Mouse (Mus musculus) neural tube, embryonic 15.5 days (tissue): ENCODE data around the gene Olfr957. TPM values are rescaled to one million over a fixed set of nuclear protein-coding genes. Genes with fewer than 3 reads are reported as not detected.
A peak's percentile ranks its signal among the peaks of the same experiment; 100 is the strongest.

Source experiments
- ATAC-seq: fragments of 200-750 bp; cut with Nextera tagmentation; 2 replicates; pipeline ENCODE4 v1.8.0; 2017; ENCODE audit warnings: mild to moderate bottlenecking, moderate TSS enrichment, moderate library complexity; ENCODE audit not compliant: low FRiP score
- H3K27ac ChIP-seq: fragments of 300-500 bp; sonication (generic); replicated peaks from 2 replicates; pipeline ENCODE4 v1.5.1; 2015; ENCODE audit warnings: mild to moderate bottlenecking, inconsistent platforms
- H3K27me3 ChIP-seq: fragments of 300-500 bp; sonication (generic); replicated peaks from 2 replicates; pipeline ENCODE4 v1.6.1; 2015; ENCODE audit warnings: inconsistent platforms
- H3K36me3 ChIP-seq: fragments of 300-500 bp; sonication (generic); 2 replicates; pipeline ENCODE4 v1.6.1; 2015; ENCODE audit warnings: inconsistent platforms
- H3K4me1 ChIP-seq: fragments of 300-500 bp; sonication (generic); 2 replicates; pipeline ENCODE4 v1.6.1; 2015; ENCODE audit warnings: inconsistent platforms
- H3K4me2 ChIP-seq: fragments of 300-500 bp; sonication (generic); 2 replicates; pipeline ENCODE4 v1.6.1; 2015; ENCODE audit warnings: inconsistent platforms, mild to moderate bottlenecking, moderate library complexity
- H3K4me3 ChIP-seq: fragments of 300-500 bp; sonication (generic); replicated peaks from 2 replicates; pipeline ENCODE4 v1.5.1; 2015; ENCODE audit warnings: mild to moderate bottlenecking, inconsistent platforms
- H3K9ac ChIP-seq: fragments of 300-500 bp; sonication (generic); replicated peaks from 2 replicates; pipeline ENCODE4 v1.6.1; 2015; ENCODE audit warnings: mild to moderate bottlenecking, inconsistent platforms
- H3K9me3 ChIP-seq: fragments of 300-500 bp; sonication (generic); replicated peaks from 2 replicates; pipeline ENCODE4 v1.6.1; 2016; ENCODE audit warnings: inconsistent platforms
- WGBS: fragments of 180-500 bp; shearing (Covaris S2); methylation state at CpG from one replicate; pipeline ENCODE4 v1.1.7; 2015; ENCODE audit warnings: mixed read lengths; 5-methylcytosine and 5-hydroxymethylcytosine counted together
- polyA plus RNA-seq: library from polyadenylated mRNA; unstranded; fragments of >200 nt; fragmentation: Nextera tagmentation; extraction: Ambion mirVana; gene quantifications from 2 replicates; pipeline ENCODE4 v1.2.1, GENCODE M21; 2015

The Olfr957 gene
- polyA plus RNA-seq = not detected in 2 replicates

DNA sequence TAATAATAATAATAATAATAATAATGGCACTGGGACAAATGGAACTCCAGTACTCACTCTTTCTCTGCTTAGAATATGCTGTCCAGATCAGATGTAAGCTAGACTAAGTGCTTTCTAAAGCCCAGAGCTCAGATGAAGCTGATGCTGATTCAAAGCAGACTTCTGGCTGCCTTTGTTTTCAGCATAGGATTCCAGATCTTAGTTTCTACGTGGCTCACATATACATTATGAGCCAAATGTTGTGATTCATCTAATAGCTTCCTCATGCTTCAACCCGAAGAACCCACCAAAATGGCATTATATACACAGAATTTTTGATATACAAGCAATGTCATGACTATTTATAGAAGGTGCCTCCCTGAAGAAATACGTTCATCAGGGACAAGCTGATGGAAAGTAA, at the start of gene Olfr957:
TSS of gene Olfr957 (minus strand) at position 279 of the 400 bp plus-strand sequence.
- no peaks in the 10 kb centered on the region for H3K36me3 ChIP-seq
- H3K4me3 ChIP-seq = no peak within 1 kb of the TSS
- H3K4me1 ChIP-seq = no peaks in the 10 kb centered on the region
- H3K27me3 ChIP-seq = no peaks in the 10 kb centered on the region
- no peak within 1 kb of the TSS for H3K9ac ChIP-seq
- WGBS = 84% methylated on average over 3 of the region's 3 CpGs
- no peak within 1 kb of the TSS for H3K4me2 ChIP-seq
- no peak within 1 kb of the TSS for H3K27ac ChIP-seq
- no peak for ATAC-seq
- no peaks in the 10 kb centered on the region for H3K9me3 ChIP-seq

DNA sequence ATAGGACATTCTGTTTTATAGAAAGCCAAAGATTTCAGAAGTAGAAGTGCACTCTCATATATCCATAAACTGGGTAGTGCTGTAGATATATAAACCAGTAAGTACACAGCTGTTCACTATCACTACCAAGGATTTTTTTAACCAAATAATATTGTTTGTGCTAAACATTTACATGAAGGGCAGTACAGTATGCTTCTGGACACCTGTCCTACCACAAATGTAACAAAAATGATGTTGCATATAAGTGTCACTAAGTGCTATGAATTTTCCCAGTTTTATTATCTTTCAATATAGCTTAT, 42.7 kb upstream of the Olfr957 start:
- peak overlapping the region; percentile 84 for H3K27ac ChIP-seq
- H3K27me3 ChIP-seq = no peaks in the 10 kb centered on the region
- H3K4me1 ChIP-seq = peaks cover 8% of the 10 kb centered on the region
- no peaks in the 10 kb centered on the region for H3K36me3 ChIP-seq
- H3K4me3 ChIP-seq = no peak overlapping the region
- ATAC-seq = peak; percentile 69
- H3K9me3 ChIP-seq = no peaks in the 10 kb centered on the region
- no peak overlapping the region for H3K9ac ChIP-seq
- H3K4me2 ChIP-seq = no peak overlapping the region

DNA sequence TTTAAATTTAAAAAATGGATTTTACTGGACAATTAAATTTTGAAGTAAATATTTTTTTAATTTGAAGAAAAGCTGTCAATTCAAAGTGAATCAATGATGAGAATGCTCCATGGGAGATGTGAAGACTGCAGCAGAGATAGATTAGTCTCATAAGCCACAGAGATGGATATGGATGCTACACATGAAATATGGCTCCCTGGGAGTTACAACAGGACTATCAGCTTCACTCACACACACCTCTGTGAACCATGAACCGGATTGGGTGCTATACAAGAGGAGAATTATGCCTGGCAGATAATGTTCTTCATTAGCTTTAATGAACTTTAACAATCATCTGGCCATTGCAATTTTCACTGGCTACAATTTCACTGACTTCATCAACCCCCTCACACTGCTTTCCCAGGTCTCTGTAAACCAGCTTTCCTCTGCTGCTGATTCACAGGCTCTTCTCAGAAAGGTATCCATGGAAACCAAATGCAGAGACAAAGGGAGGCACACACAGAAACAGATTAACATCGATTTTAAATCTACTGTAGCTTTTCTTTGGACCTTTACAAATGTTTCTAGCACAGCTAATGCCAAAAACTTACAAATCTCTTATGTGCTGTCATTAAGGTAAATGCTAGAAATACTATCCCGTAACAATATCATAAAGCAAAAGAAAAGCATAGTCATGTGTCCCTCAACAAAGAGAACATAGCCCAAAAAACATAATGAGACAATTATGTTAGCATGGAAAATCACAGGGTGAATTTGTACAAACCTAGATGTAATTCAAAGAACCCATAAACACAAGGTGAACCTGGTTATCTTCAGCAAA, 42.1 kb upstream of the Olfr957 start:
- Histone ChIP-seq H3K4me1 (peaks cover 8% of the 10 kb centered on the region), H3K9me3 (no peaks in the 10 kb centered on the region), H3K9ac (no peak overlapping the region), H3K36me3 (no peaks in the 10 kb centered on the region), H3K4me2 (peak overlapping the region; percentile 9; the same call in 1 of the 2 replicates), H3K27ac (peak overlapping the region; percentile 84), H3K27me3 (no peaks in the 10 kb centered on the region), H3K4me3 (no peak overlapping the region)
- 19% methylated on average over 3 of the region's 3 CpGs for WGBS
- peak; percentile 95 for ATAC-seq

DNA sequence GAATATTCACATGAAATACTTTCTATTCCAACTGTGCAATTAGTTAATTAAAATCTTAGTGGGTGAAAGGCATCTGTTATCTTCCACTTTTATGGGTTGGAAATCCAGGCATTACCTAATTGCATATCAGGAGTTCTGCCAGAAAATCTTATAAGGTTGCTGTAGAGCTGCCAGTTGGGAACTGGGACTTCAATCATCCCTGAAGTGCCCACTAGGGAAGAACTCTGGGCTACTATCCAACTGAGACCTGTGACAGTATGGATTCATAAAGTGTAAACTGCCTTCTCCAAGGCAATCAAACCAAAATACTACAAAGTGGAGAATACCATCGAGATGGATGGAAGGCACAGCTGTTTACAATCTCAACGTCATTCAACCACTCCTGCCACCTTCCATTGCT, 38.3 kb upstream of the Olfr957 start, which contains the start of gene Olfr958:
TSS of gene Olfr958 (minus strand) at position 109 of the 400 bp plus-strand sequence.
- Histone ChIP-seq H3K27ac (no peak within 1 kb of the TSS; the same call in 1 of the 2 replicates), H3K36me3 (no peaks in the 10 kb centered on the region), H3K4me2 (no peak within 1 kb of the TSS), H3K4me3 (no peak within 1 kb of the TSS), H3K9ac (no peak within 1 kb of the TSS), H3K27me3 (no peaks in the 10 kb centered on the region), H3K4me1 (peaks cover 8% of the 10 kb centered on the region), H3K9me3 (no peaks in the 10 kb centered on the region)
- WGBS = 32% methylated on average over 2 of the region's 2 CpGs
- ATAC-seq = no peak

DNA sequence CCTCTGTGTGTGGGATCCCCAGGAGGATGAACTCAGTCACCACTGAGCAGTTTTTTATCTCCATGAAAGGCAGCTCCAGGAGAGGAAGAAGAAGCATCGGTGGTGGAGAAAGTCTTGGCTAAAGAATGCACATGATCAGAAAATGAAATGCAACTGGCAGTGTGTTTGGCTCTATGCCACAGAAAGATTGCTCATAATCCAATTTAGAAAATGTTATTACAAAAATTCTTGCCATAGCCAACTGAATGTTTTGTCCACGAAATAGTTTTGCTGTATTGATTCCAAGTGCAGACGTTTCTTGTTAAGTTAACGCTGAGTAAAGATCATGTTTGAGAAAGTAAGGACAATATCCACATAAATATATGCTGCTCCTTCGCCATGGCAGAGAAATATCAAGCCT, 35.2 kb upstream of the Olfr957 start:
- H3K4me3 ChIP-seq = no peak overlapping the region
- no peaks in the 10 kb centered on the region for H3K9me3 ChIP-seq
- no peaks in the 10 kb centered on the region for H3K4me1 ChIP-seq
- H3K9ac ChIP-seq = no peak overlapping the region
- H3K27me3 ChIP-seq = no peaks in the 10 kb centered on the region
- no peak overlapping the region for H3K4me2 ChIP-seq
- WGBS = 77% methylated on average over 5 of the region's 5 CpGs
- ATAC-seq = no peak
- H3K36me3 ChIP-seq = no peaks in the 10 kb centered on the region
- H3K27ac ChIP-seq = no peak overlapping the region

DNA sequence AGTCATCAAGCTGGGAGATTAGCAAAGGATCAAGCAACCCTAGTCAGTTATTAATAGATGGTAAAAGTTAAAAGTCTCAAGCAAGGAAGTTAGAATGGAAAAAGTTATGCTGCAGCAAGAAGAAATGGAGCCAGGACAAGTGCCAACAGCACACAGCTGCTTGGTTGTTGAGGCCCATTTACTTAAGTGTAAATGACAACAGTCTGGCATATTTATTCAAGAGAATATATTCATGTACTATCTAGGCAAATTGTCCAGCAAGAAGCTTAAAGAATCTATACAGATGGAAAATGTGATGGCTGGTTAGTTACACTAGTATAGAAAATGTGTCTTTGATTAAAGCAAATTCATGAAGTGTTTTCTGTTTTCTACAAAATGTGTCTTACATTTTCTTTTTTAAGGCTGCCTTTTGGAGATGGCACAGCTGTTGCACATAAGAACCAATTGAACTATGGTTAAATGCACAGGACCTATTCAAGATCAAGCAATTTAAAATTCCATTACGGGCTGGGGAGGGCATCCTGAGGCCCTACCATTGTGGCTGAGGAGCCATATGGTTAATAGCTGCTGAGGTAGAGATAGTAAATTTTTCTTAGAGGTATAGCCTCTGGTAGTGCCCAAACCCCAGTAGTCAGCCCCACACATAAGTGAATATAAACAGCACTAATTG, 8.1 kb upstream of the Olfr957 start:
- Histone ChIP-seq H3K9ac (no peak overlapping the region), H3K4me1 (no peaks in the 10 kb centered on the region), H3K4me3 (no peak overlapping the region), H3K36me3 (no peaks in the 10 kb centered on the region), H3K27ac (no peak overlapping the region), H3K9me3 (no peaks in the 10 kb centered on the region), H3K4me2 (no peak overlapping the region), H3K27me3 (no peaks in the 10 kb centered on the region)
- WGBS = 43% methylated on average over 1 of the region's 1 CpGs
- ATAC-seq = no peak

DNA sequence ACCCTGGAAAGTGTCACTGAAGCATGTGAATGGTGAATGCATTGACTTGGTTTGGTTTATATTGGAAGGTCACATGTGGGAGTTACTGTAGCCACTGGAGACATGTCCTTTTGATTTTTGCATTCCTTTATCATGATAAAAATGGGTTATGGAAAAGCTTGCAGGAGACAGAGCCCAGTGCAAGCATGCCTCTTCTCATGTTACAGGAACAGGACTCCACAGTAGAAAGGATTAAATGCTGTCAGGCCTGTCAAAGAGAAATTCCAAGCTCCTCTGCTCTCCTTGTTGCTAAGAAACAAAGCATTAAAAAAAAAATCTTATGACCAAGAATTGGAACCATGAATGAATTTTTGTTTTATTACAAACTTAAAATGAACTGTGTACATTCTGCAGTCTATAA, 3.0 kb upstream of the Olfr957 start:
- H3K9me3 ChIP-seq = no peaks in the 10 kb centered on the region
- no peak overlapping the region for H3K27ac ChIP-seq
- H3K4me1 ChIP-seq = no peaks in the 10 kb centered on the region
- no peak overlapping the region for H3K4me2 ChIP-seq
- H3K27me3 ChIP-seq = no peaks in the 10 kb centered on the region
- H3K9ac ChIP-seq = no peak overlapping the region
- no peak for ATAC-seq
- no peaks in the 10 kb centered on the region for H3K36me3 ChIP-seq
- no peak overlapping the region for H3K4me3 ChIP-seq

DNA sequence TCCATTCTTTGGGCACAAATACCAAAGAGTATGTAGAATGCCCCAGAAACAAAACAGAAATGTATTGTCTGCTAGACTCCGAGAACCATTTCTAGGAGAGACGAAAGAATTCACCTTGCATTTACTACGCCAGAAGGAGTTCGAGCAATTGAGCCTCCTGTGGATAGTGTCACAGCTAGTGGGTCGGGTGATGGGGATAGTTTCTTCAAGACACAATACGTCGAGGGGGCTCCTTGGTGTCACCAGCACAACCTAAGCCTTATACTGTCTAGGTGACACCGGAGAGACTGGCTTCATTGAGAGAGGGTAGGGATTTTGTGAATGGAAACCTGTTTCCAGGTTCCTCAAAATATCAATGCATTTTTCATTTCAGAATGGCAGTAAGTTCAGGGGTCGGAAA, 6.2 kb downstream of the Olfr957 start:
- ATAC-seq = 0 out of 2 replicates have a peak, but pooled peaks have one; percentile 57
- Histone ChIP-seq H3K9me3 (no peaks in the 10 kb centered on the region), H3K27me3 (no peaks in the 10 kb centered on the region), H3K9ac (no peak overlapping the region), H3K4me3 (no peak overlapping the region), H3K4me1 (no peaks in the 10 kb centered on the region), H3K4me2 (no peak overlapping the region), H3K36me3 (no peaks in the 10 kb centered on the region), H3K27ac (no peak overlapping the region)
- 82% methylated on average over 9 of the region's 9 CpGs for WGBS

DNA sequence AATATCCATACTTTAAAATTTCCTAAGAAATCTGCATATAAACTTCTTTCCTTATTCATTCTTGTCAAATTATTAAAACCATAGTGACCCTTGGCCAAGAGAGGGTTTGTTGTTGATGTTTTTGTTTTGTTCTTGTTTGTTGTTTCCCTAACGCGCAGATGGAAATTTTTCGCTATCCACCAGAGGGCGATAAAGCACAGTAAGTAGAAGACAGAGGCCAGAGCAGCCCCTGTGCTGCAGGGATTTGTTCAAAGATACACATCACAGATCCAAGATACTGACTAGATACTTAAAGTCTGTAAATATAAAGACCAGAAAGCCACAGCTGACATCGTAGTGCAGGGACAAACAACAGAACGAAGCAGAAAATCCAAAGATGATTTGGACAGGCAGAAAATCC, 6.6 kb downstream of the Olfr957 start:
- WGBS = 9% methylated on average over 6 of the region's 6 CpGs
- no peaks in the 10 kb centered on the region for H3K36me3 ChIP-seq
- no peak overlapping the region for H3K4me2 ChIP-seq
- no peaks in the 10 kb centered on the region for H3K4me1 ChIP-seq
- no peak overlapping the region for H3K9ac ChIP-seq
- no peaks in the 10 kb centered on the region for H3K9me3 ChIP-seq
- H3K4me3 ChIP-seq = no peak overlapping the region
- no peaks in the 10 kb centered on the region for H3K27me3 ChIP-seq
- H3K27ac ChIP-seq = no peak overlapping the region
- peak; percentile 85; the same call in 1 of the 2 replicates for ATAC-seq

DNA sequence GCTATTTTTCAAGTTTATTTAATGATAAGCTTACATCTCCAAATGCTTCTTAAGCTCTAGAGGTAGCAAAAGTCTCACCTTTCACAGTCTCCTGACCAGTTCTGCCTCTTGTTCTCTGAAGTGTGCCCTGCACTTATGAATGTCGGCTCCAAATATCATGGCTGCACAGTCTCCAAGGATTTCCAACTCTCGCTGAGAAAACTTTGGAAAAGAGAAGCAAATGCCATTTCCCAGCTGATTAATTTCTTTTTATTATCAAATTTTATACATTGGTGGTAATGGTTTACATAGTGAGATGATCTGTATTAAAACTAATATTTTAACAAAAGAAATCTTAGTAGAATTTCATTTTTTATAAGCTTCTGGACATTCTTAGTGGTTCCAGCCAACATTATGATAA, 21.7 kb downstream of the Olfr957 start, which contains the start of gene Olfr44:
TSS of gene Olfr44 (minus strand) at position 101 of the 400 bp plus-strand sequence.
- H3K27me3 ChIP-seq = no peaks in the 10 kb centered on the region
- no peak within 1 kb of the TSS for H3K9ac ChIP-seq
- H3K36me3 ChIP-seq = no peaks in the 10 kb centered on the region
- no peak within 1 kb of the TSS for H3K4me2 ChIP-seq
- no peaks in the 10 kb centered on the region for H3K4me1 ChIP-seq
- no peak for ATAC-seq
- no peaks in the 10 kb centered on the region for H3K9me3 ChIP-seq
- no peak within 1 kb of the TSS for H3K4me3 ChIP-seq
- 95% methylated on average over 2 of the region's 2 CpGs for WGBS
- H3K27ac ChIP-seq = no peak within 1 kb of the TSS

DNA sequence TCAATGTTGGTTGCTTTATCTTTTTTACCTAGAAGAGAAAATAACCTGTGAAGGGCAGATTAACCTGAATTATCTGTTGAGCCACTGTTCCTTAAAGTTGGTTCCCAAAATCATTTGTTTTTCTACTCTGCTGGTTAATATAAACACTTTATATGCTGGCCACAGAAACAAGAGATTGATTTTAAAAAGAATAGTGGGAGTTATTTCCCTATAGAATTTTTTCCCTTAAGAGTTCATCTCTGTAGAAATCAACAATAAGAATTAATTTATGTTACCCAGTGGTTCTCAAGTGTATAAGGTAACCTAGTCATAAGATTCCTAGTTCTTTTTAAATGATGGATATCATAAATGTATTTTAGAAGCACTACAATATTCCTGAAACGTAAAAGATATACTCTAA, 43.8 kb downstream of the Olfr957 start, which contains the start of gene Olfr955:
TSS of gene Olfr955 (minus strand) at position 101 of the 400 bp plus-strand sequence.
- no peak within 1 kb of the TSS for H3K4me2 ChIP-seq
- no peaks in the 10 kb centered on the region for H3K27me3 ChIP-seq
- WGBS = 54% methylated on average over 1 of the region's 1 CpGs
- no peaks in the 10 kb centered on the region for H3K36me3 ChIP-seq
- H3K4me1 ChIP-seq = no peaks in the 10 kb centered on the region
- H3K27ac ChIP-seq = no peak within 1 kb of the TSS
- H3K4me3 ChIP-seq = no peak within 1 kb of the TSS
- ATAC-seq = no peak
- no peaks in the 10 kb centered on the region for H3K9me3 ChIP-seq
- no peak within 1 kb of the TSS for H3K9ac ChIP-seq
